Mouse (Mus musculus) forebrain, embryonic 11.5 days (tissue): ENCODE measurements around the gene Rnf114. TPM values are rescaled to one million over a fixed set of nuclear protein-coding genes. Genes with fewer than 3 reads are reported as not detected.

ENCODE experiments used
- ATAC-seq: fragments of 200-750 bp; cut with Nextera tagmentation; replicated peaks from 2 replicates; pipeline ENCODE4 v1.8.0; 2017; ENCODE audit warnings: moderate TSS enrichment; ENCODE audit not compliant: low FRiP score
- DNase-seq: peaks from one replicate; pipeline ENCODE4 v3.0.0-alpha.2; 2017; ENCODE audit warnings: low spot score
- H3K27ac ChIP-seq: fragments of 300-500 bp; sonication (generic); 2 replicates; pipeline ENCODE4 v1.5.1; 2014; ENCODE audit warnings: low read depth, low read length
- H3K27me3 ChIP-seq: fragments of 300-500 bp; sonication (generic); 2 replicates; pipeline ENCODE4 v1.6.1; 2014; ENCODE audit warnings: mild to moderate bottlenecking, low read length, mixed read lengths; ENCODE audit not compliant: control insufficient read depth, insufficient read depth
- H3K36me3 ChIP-seq: fragments of 300-500 bp; sonication (generic); 2 replicates; pipeline ENCODE4 v1.6.1; 2014; ENCODE audit warnings: mild to moderate bottlenecking, low read length, moderate library complexity, mixed read lengths; ENCODE audit not compliant: control insufficient read depth, insufficient read depth
- H3K4me1 ChIP-seq: fragments of 300-500 bp; sonication (generic); replicated peaks from 2 replicates; pipeline ENCODE4 v1.6.1; 2014; ENCODE audit warnings: low read length, mixed read lengths; ENCODE audit not compliant: control insufficient read depth, insufficient read depth
- H3K4me2 ChIP-seq: fragments of 300-500 bp; sonication (generic); 2 replicates; pipeline ENCODE4 v1.6.1; 2014; ENCODE audit warnings: low read depth, mild to moderate bottlenecking, low read length, moderate library complexity, mixed read lengths; ENCODE audit not compliant: severe bottlenecking
- H3K4me3 ChIP-seq: fragments of 300-500 bp; sonication (generic); 2 replicates; pipeline ENCODE4 v1.5.1; 2014; ENCODE audit warnings: low read depth, low read length
- H3K9ac ChIP-seq: fragments of 300-500 bp; sonication (generic); 2 replicates; pipeline ENCODE4 v1.6.1; 2014; ENCODE audit warnings: low read length
- H3K9me3 ChIP-seq: fragments of 300-500 bp; sonication (generic); 2 replicates; pipeline ENCODE4 v1.6.1; 2016; ENCODE audit warnings: low read length, mixed read lengths; ENCODE audit not compliant: control insufficient read depth
- WGBS: fragments of 180-500 bp; shearing (Covaris S2); extraction: QIAGEN DNeasy Blood & Tissue Kit; methylation state at CpG from one replicate; pipeline ENCODE4 v1.1.7; 2014; 5-methylcytosine and 5-hydroxymethylcytosine counted together
- polyA plus RNA-seq: library from polyadenylated mRNA; unstranded; fragments of >200 nt; fragmentation: Nextera tagmentation; extraction: Ambion mirVana; gene quantifications from 2 replicates; pipeline ENCODE4 v1.2.1, GENCODE M21; 2014

Rnf114 gene
- polyA plus RNA-seq, 1 experiment from 2014 or later = 133 TPM

- H3K27me3 ChIP-seq = peaks cover 3% of the 10 kb centered on the region; the same call in 1 of the 2 replicates
- H3K27ac ChIP-seq = no peak overlapping the region
- H3K4me1 ChIP-seq = peaks cover 6% of the 10 kb centered on the region; the same call in 1 of the 2 replicates
- H3K9me3 ChIP-seq = no peaks in the 10 kb centered on the region
- 85% methylated on average over 13 of the region's 13 CpGs for WGBS
- DNase-seq (no peak), ATAC-seq (no peak)
- no peak overlapping the region for H3K4me2 ChIP-seq
- H3K36me3 ChIP-seq = no peaks in the 10 kb centered on the region
- H3K4me3 ChIP-seq = no peak overlapping the region
- no peak overlapping the region for H3K9ac ChIP-seq
Observed at GRCm38 (mm10) chr2:167564551-167565311, 72.3 kb downstream of the Rnf114 start.

GRCm38 (mm10) chr2:167565312-167565656, 72.8 kb downstream of the Rnf114 start:
- Histone ChIP-seq H3K36me3 (no peaks in the 10 kb centered on the region), H3K27me3 (0 out of 2 replicates have a peak, but pooled peaks cover 2% of the 10 kb centered on the region), H3K9ac (no peak overlapping the region), H3K27ac (no peak overlapping the region), H3K4me2 (no peak overlapping the region), H3K4me3 (no peak overlapping the region), H3K9me3 (no peaks in the 10 kb centered on the region), H3K4me1 (0 out of 2 replicates have a peak, but pooled peaks cover 5% of the 10 kb centered on the region)
- no peak for DNase-seq
- no peak for ATAC-seq
- WGBS = 69% methylated on average over 3 of the region's 3 CpGs

DNA sequence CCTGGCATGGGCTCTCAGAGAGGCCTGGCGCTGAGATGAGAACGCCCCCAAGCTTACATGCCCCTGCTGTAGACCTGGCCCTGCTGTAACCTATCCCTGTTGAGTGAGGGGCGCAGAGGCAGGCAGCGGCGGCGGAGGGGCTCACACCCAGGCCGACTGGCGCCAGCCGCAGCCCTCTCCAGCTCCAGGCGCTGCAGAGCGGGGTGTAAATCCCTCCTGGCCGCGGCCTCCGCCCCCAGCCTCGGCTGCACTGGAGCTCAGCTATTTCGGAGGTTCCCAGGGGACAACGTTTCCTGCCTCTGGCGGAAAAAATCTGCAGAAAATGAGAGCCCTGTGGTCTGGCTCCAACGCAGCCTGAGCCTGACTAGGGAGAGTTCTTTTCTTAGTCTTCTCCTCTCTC, 73.2 kb downstream of the Rnf114 start:
- Histone ChIP-seq H3K9ac (no peak overlapping the region; the same call in 1 of the 2 replicates), H3K27me3 (0 out of 2 replicates have a peak, but pooled peaks cover 1% of the 10 kb centered on the region), H3K9me3 (no peaks in the 10 kb centered on the region), H3K4me1 (0 out of 2 replicates have a peak, but pooled peaks cover 5% of the 10 kb centered on the region), H3K27ac (no peak overlapping the region), H3K36me3 (no peaks in the 10 kb centered on the region), H3K4me2 (no peak overlapping the region), H3K4me3 (no peak overlapping the region)
- peak; percentile 68 for DNase-seq
- WGBS = 25% methylated on average over 19 of the region's 19 CpGs
- no peak for ATAC-seq

Other genes with a start within 250 kb of the Rnf114 start
- gene B4galt5, start 143.5 kb upstream of the Rnf114 start, polyA plus RNA-seq = 17.5 and 19.2 TPM in 2 replicates
- gene Slc9a8, start 70.9 kb upstream of the Rnf114 start, polyA plus RNA-seq = 23.9 and 24.3 TPM in 2 replicates
- 23.0 and 24.1 TPM in 2 replicates for gene Spata2, start 242 bp downstream of the Rnf114 start, polyA plus RNA-seq
- 25.1 and 27.8 TPM in 2 replicates for gene Snai1, start 45.5 kb downstream of the Rnf114 start, polyA plus RNA-seq
- 333 and 334 TPM in 2 replicates for gene Ube2v1, start 139.4 kb downstream of the Rnf114 start, polyA plus RNA-seq
- 6.6 and 15.1 TPM in 2 replicates for gene Gm20431, start 168.9 kb downstream of the Rnf114 start, polyA plus RNA-seq
- gene Cebpb, start 196.3 kb downstream of the Rnf114 start, polyA plus RNA-seq = 1.7 and 2.6 TPM in 2 replicates
- 35.1 and 39.2 TPM in 2 replicates for gene Tmem189, start 197.2 kb downstream of the Rnf114 start, polyA plus RNA-seq